Comparison of ENCODE assay signal across 24 mouse cellular contexts in genomic region chr6:110982013-110982412, GRCm38 (mm10).
DNase-seq lines count a peak whose midpoint lies in the region; ATAC-seq and TF ChIP-seq lines count a peak whose summit lies in the region.
"Had no signal": no experiment of that assay in that cellular context is flagged by ENCODE, and none has a peak within 500 bp of the region (broad histone marks: within the 10 kb centered on the region; RNA-seq: fewer than 3 reads in every experiment).

No protein-coding gene starts in this region.

- H3K4me1 ChIP-seq in forebrain, embryonic 14.5 days (ENCODE audit: control insufficient read depth, insufficient read depth, low read length), result no peaks in the 10 kb centered on the region
- no peaks in the 10 kb centered on the region for H3K4me1 ChIP-seq in forebrain, embryonic 11.5 days (replicated peaks; ENCODE audit: control insufficient read depth, insufficient read depth, low read length)
- H3K4me1 ChIP-seq: embryonic facial prominence, embryonic 13.5 days; heart, embryonic 12.5 days; limb, embryonic 15.5 days; midbrain, embryonic 12.5 days; stomach, embryonic 15.5 days had no signal

- H3K27me3 ChIP-seq in forebrain, embryonic 14.5 days (replicated peaks; ENCODE audit: control insufficient read depth, insufficient read depth, low read length), result no peaks in the 10 kb centered on the region
- no peaks in the 10 kb centered on the region for H3K27me3 ChIP-seq in forebrain, embryonic 11.5 days (ENCODE audit: control insufficient read depth, insufficient read depth, low read length)
- H3K27me3 ChIP-seq: embryonic facial prominence, embryonic 13.5 days; heart, embryonic 12.5 days; limb, embryonic 15.5 days; midbrain, embryonic 12.5 days; stomach, embryonic 15.5 days had no signal

- no peak for TF ChIP-seq CTCF in gastrocnemius, adult 2 months (IDR thresholded peaks at IDR 0.05)

- no peak overlapping the region for H3K4me2 ChIP-seq in forebrain, embryonic 14.5 days (ENCODE audit: low read length)
- no peak overlapping the region for H3K4me2 ChIP-seq in forebrain, embryonic 11.5 days (ENCODE audit: low read depth, low read length, severe bottlenecking)
- H3K4me2 ChIP-seq: embryonic facial prominence, embryonic 13.5 days; heart, embryonic 12.5 days; limb, embryonic 15.5 days; lung, embryonic 14.5 days; midbrain, embryonic 12.5 days; stomach, embryonic 15.5 days had no signal

- WGBS in forebrain, embryonic 14.5 days, result 82% methylated on average over 5 of the region's 5 CpGs
- 88% methylated on average over 5 of the region's 5 CpGs for WGBS in forebrain, embryonic 11.5 days

- no peaks in the 10 kb centered on the region for H3K36me3 ChIP-seq in forebrain, embryonic 14.5 days (ENCODE audit: control insufficient read depth, insufficient read depth, low read length)
- no peaks in the 10 kb centered on the region for H3K36me3 ChIP-seq in forebrain, embryonic 11.5 days (ENCODE audit: control insufficient read depth, insufficient read depth, low read length)
- H3K36me3 ChIP-seq: embryonic facial prominence, embryonic 13.5 days; heart, embryonic 12.5 days; limb, embryonic 15.5 days; midbrain, embryonic 12.5 days; stomach, embryonic 15.5 days had no signal

- H3K9ac ChIP-seq in forebrain, embryonic 14.5 days (ENCODE audit: low read length), result no peak overlapping the region
- H3K9ac ChIP-seq in forebrain, embryonic 11.5 days (ENCODE audit: low read length), result no peak overlapping the region
- H3K9ac ChIP-seq: embryonic facial prominence, embryonic 13.5 days; heart, embryonic 12.5 days; limb, embryonic 15.5 days; liver, embryonic 14.5 days; lung, embryonic 14.5 days; midbrain, embryonic 12.5 days; stomach, embryonic 15.5 days had no signal

- no peaks in the 10 kb centered on the region for H3K9me3 ChIP-seq in forebrain, embryonic 14.5 days (replicated peaks; ENCODE audit: control insufficient read depth, low read length)
- no peaks in the 10 kb centered on the region for H3K9me3 ChIP-seq in forebrain, embryonic 11.5 days (ENCODE audit: control insufficient read depth, low read length)
- H3K9me3 ChIP-seq: embryonic facial prominence, embryonic 13.5 days; heart, embryonic 12.5 days; limb, embryonic 15.5 days; midbrain, embryonic 12.5 days; stomach, embryonic 15.5 days had no signal

- peak; percentile 19 for DNase-seq in forebrain, embryonic 14.5 days (ENCODE audit: low spot score)
- DNase-seq in forebrain, embryonic 11.5 days (ENCODE audit: low spot score), result no peak
- DNase-seq in layer of hippocampus, adult 18-20 months (ENCODE audit: low spot score in 2 of 2), result peak; percentile 28 to 61
- DNase-seq in layer of hippocampus, postnatal 36 days, result no peak
- peak; percentile 71 for DNase-seq in brain, adult 2 months (ENCODE audit: low read depth, low spot score)
- peak; percentile 29 for DNase-seq in layer of hippocampus, adult 9-11 months
- no peak for DNase-seq in gastrocnemius, adult 2 months
- DNase-seq: adrenal gland, postnatal 25 days; cerebellum, adult 18-20 months; cerebellum, postnatal 25 days; gastrocnemius, postnatal 25 days; heart, adult 18-20 months; kidney, postnatal 36 days; left cerebral cortex, postnatal 4 days; lung, embryonic 14.5 days; thymus, adult 18-20 months; thymus, postnatal 4 days had no signal

- intact Hi-C loops in gastrocnemius, adult 2 months (cut with DNase I), result no loop called here

- H3K4me3 ChIP-seq in forebrain, embryonic 14.5 days (ENCODE audit: low read depth, low read length), result no peak overlapping the region
- no peak overlapping the region for H3K4me3 ChIP-seq in forebrain, embryonic 11.5 days (ENCODE audit: low read depth, low read length)
- no peak overlapping the region for H3K4me3 ChIP-seq in gastrocnemius, adult 2 months
- H3K4me3 ChIP-seq: embryonic facial prominence, embryonic 13.5 days; heart, embryonic 12.5 days; limb, embryonic 15.5 days; midbrain, embryonic 12.5 days; stomach, embryonic 15.5 days had no signal

- H3K27ac ChIP-seq in forebrain, embryonic 14.5 days (ENCODE audit: low read depth, low read length), result no peak overlapping the region
- no peak overlapping the region for H3K27ac ChIP-seq in forebrain, embryonic 11.5 days (ENCODE audit: low read depth, low read length)
- no peak overlapping the region for H3K27ac ChIP-seq in gastrocnemius, adult 2 months
- H3K27ac ChIP-seq: embryonic facial prominence, embryonic 13.5 days; limb, embryonic 15.5 days; liver, embryonic 14.5 days; midbrain, embryonic 12.5 days; stomach, embryonic 15.5 days had no signal

- no peak for ATAC-seq in forebrain, embryonic 14.5 days
- no peak for ATAC-seq in forebrain, embryonic 11.5 days (replicated peaks; ENCODE audit: low FRiP score)
- ATAC-seq: intestine, postnatal 0 days had no signal

Comparison
In these comparisons a context has a peak if more than half of its experiments do, and no peak if none do; other contexts are left out.
1. DNase-seq: peak in forebrain, embryonic 14.5 days (single experiment), layer of hippocampus, adult 18-20 months (2 of 2), brain, adult 2 months (single experiment) and layer of hippocampus, adult 9-11 months (single experiment); none in forebrain, embryonic 11.5 days (single experiment), layer of hippocampus, postnatal 36 days (0 of 2) and gastrocnemius, adult 2 months (single experiment).